Mouse (Mus musculus): ENCODE data around the gene Yrdc.

Yrdc gene

DNA sequence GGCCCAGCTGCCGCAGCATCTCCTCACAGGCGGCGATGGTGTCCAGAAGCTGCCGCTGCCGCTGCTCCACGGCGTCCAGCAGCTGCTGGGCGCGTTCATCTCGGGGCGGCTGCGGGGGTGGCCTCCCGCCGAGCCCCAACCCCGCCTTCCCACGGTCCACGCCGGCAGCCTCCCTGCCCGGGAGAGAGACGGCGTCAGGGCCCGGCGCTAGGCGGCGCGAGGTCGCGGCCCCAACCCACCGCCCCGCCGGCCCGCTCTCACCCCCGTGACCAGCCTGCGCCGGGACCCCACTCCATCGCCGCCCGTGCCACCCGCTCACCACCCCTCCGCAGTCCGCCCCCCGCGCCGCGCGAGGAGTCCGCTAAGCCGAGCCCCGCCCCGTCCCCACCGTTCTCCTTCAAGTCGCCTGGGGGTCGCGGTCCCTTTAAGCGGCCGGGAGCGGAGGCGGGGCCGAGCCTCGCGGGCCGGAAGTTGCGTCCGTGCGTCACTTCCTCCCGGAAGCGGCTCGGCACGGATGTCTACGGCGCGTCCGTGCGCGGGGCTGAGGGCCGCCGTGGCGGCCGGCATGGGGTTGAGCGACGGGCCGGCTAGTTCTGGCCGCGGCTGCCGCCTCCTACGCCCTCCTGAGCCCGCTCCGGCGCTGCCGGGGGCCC is at the start of gene Yrdc:
Gene Yrdc (plus strand): TSS at position 419 of the 653 bp plus-strand sequence.
- DNase-seq (ENCODE audit: low read depth in 2 of 2, low spot score in 2 of 2), result peak; percentile 87

DNA sequence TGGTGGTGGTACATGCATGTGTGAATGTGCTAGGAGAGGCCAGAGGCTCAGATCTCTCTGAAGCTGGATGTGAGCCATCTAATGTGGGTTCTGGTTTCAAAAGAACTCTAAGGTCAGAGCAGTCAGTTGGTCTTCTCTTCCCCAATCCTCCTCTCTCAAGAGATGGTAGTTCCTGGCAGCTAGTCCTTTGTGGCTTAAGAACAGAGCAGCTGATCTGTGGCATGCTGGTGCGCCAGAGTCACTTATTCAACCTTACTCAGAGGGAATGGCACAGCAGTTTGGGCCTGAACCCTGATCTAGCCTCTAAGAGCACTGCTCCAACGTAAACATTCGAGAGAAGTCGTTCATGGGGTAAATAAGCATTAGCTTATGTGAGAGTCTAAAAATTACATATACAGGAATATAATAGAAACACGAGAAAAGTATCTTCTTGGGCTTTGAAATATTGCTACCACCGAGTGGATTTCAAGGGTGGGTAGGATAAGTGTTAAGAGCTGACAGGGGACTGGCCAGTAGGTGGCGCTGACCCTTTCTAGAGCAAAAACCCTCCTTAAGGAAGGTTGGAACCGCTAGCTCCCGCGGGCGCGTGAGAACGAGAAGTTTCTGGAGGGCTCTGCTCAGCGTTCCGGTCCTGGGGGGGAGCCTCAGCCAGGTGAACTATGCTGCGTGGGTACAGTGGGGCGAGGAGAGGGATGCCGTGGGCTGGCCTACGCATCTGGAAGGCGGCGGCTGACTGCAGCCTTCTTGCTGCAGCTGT is 48.7 kb upstream of the Yrdc start, which contains the start of gene Mtf1:
Gene Mtf1 (plus strand): TSS at position 553 of the 757 bp plus-strand sequence.
- peak; percentile 76 to 86 for DNase-seq (ENCODE audit: low read depth in 2 of 2, low spot score in 2 of 2)

DNA sequence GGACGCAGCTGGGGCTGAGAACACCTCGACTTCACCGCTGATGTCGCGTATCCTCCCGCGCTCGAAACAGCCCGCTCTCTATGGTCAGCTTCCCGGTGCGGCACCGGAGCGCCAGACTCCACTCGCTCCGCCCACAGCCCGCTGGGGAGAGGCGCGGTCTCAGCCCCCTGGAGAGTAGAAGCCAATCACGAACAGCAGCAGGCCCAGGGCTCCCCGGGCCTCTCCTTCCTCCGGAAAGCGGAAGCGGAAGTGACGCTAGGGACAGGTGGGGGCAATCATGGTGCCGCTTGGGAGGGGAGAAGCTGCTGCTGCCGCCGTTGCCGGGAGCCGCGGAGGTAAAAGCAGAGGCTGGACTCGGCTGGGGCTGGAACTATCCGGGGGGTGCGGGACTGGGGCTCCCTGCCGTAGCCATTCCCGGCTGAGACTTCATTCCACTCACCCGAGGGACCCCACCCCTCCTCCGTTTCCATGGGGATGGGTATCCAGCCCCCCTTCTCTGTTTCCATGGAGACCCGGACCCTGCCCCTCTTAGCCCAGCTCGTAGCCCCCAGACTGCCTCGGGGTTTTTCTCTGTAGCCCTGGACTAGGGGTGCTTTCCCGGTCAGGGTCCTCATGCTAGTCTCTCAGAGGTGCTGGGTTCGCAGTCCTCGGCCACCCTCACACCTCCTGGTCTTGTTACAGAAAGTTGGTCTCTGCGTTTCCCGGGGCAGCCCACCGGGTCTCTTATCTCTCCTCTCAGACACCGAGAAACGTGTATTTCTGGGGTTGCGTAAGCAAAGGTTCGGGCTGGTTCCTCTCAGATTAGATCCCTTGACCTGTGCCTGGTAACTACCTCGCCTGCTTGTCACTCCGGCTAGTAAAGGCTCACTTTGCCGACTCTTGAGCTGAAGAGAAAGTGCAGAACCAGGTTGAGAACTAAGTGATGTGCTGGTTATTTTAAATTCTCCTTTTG is 47.9 kb upstream of the Yrdc start:
- peak; percentile 97 for DNase-seq (ENCODE audit: low read depth in 2 of 2, low spot score in 2 of 2)

DNA sequence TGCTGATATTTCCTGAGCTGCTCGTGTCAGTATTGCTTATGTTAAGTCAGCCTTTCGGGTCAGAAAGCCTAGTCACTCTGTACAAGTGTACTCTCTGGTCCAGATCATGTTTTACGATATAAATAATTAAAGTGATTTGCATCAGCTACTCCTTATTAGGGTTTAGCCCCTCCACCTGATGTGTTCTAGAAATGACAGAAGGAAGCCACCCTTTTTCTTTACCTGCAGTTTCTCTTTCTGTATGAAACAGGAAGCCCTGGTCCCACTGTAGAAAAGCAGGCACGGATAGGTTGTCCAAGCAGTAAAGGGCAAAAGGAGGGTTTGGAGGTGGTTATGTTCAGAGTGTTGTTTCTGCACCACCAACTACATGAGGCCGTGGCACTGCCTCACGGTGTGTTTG is 47.1 kb upstream of the Yrdc start:
- DNase-seq (ENCODE audit: low read depth in 2 of 2, low spot score in 2 of 2), result no peak

DNA sequence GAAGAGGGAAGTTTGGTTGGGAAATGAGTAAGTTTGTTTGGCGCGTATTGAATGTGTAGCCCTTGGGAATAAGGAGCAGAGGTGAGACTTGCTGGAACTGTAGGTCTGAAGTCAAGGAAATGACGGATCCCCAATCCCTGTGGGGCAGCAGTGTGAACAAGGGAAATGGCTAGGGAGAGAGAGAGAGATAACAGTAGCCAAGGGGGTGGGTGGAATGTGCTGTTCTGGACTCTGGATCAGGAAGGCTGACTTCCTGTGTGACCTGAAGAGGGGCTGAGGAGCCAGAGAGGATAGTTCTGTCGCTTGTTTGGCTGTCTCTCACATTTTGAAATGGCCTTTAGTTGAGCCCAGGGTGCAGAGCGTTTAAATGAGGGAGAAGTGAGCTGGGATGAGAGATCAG is 42.0 kb upstream of the Yrdc start:
- DNase-seq (ENCODE audit: low read depth in 2 of 2, low spot score in 2 of 2), result no peak

DNA sequence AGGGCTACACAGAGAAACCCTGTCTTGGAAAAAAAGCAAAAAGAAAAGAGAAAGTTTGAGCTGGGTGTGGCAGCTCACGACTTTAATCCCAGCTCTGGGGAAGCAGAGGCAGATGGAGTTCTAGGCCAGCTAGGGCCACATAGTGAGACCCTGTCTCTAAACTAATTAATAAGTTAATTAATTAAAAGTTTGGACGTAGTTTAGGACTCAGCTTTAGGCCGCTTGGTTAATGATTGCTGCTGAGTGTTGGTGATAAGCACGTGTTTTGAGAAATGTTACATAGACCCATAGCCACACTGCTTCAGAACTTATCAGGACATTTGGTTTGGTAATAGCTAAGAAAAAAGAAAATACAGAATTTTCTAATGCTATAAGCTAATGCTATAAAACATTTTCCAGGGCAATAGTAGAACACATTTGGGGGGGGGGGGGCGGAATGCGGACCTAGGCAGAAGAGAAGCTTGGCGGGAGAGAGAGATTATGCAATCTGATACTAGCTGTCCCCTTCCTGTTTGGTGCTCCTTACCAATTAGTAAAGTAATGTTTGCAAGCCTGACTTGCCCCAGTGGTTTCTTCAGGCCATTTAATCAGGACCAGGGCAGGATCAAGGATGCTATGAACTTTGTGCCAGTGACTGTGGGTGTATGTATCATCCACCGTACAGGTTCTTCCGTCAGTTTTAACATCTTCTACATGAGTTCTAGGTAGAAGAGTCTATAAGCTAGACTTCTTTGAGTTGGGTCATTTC is 41.2 kb upstream of the Yrdc start:
- DNase-seq (ENCODE audit: low read depth in 2 of 2, low spot score in 2 of 2), result no peak

DNA sequence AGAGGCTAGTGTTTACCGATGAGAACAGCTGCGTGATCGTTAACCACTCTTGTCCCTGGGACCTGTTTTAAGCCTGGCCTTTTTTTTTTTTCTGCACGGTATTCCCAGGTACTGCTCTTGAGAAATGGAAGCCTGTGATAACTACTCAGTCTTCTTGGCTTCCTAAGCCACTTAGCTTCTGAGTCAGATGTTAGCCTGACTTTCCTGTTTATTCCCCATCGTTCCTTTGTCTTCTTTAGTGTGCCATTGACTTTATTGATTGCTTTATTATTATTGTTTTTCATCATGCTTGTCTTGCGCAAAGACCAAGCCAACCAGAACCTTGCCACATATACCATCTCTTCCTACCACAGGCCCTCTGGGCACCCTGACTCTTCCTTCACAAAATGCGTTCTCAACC is 40.4 kb upstream of the Yrdc start:
- no peak for DNase-seq (ENCODE audit: low read depth in 2 of 2, low spot score in 2 of 2)

DNA sequence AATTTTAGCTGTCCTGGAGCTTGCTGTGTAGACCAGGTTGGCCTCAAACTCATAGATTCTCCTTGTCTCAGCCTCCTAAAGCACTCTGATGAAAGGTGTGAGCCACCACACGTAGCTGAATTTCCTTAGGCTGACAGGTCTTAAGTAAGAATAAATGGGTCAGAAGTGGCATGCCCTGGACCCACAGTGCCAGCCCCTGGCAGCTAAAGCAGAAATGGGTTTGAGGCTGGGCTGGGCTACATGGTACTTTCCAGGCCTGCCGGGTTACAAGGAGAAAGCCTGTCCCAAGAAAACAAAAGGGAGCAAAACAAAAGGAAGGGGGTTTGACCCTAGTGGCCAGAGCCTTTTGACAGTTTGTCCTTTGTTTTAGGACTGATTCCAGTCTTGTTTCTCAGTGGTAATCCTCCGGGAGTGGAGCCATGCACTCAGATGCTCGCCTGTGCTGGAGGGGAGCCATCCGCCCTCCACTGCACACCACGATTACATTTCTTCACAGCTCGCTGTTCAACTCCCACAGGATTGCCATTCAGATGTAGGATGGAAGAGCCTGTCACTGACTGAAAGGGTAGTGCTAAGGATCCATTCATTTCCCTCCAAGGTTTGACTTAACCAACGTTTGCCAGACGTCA is 39.0 kb upstream of the Yrdc start:
- DNase-seq (ENCODE audit: low read depth in 2 of 2, low spot score in 2 of 2), result no peak

DNA sequence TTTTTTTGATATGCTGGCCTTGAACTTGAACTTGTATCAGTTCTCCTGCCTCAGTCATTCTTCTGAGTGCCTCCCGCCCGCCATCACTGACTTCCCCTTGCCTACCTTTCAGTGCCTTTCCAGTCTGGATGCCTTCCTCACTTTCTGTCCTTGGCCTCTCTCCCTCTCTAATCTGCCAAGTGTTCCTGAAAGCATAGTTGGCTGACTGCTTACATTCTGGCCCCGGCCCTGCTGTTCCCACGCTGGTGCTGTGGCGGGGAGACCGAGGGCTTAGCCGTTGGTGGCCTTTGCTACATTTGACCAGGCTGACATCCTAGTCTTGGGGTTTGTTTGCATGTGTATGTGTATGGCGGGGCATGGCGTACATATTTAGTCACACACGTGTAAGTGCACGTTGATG is 34.6 kb upstream of the Yrdc start:
- no peak for DNase-seq (ENCODE audit: low read depth in 2 of 2, low spot score in 2 of 2)

DNA sequence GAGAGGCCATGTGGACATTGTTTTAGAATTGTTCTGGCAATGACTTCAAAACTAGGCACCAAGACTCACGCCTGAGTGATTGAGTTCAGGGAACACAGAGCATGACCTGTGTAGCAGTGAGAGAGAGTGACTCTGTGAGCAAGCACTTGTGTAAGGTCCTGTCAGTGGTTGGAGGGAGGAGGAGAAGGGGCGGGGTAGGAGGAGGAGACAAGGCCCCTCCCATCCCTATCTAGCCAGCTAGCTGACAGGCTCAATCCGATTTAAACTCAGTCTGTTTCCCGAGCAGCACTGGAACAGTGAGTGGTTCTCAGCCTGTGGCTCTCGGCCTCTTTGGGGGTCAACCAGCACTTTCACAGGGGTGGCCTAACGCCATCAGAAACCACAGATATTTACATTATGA is 32.7 kb upstream of the Yrdc start:
- DNase-seq (ENCODE audit: low read depth in 2 of 2, low spot score in 2 of 2), result no peak

DNA sequence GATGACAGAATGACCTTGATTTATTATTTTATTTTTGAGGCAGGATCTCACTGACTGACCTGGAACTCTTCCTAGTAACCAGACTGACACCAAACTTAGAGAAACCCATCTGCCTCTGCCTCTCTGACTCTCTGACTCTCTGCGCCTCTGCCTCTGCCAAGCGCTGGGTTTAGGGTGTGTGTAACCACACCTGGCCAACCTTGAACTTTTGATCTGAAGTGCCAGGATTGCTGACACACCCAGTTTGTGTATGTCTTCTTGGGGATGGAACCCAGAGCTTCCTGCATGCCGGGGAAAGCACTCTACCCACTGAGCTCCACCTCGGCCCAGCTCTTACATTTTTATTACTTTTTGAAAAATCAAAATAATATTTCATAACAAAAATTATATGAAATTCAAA is 31.6 kb upstream of the Yrdc start:
- DNase-seq (ENCODE audit: low read depth in 2 of 2, low spot score in 2 of 2), result no peak

DNA sequence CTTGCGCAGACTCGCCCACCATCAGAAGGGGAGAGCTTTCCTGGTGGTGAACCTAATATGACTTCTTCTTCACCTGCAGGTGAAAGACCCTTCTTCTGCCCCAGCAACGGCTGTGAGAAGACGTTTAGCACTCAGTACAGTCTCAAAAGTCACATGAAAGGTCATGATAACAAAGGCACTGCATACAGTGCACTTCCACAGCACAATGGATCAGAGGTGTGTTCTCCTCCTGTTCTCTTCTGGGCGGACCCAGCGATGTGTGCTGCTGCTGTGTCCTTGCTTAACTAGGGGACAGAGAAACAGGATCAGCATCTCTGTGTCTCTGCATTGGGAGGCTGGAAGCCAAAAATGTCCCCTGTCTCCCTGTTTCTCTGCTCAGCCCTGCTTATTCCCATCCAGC is 25.5 kb upstream of the Yrdc start:
- DNase-seq (ENCODE audit: low read depth in 2 of 2, low spot score in 2 of 2), result no peak

DNA sequence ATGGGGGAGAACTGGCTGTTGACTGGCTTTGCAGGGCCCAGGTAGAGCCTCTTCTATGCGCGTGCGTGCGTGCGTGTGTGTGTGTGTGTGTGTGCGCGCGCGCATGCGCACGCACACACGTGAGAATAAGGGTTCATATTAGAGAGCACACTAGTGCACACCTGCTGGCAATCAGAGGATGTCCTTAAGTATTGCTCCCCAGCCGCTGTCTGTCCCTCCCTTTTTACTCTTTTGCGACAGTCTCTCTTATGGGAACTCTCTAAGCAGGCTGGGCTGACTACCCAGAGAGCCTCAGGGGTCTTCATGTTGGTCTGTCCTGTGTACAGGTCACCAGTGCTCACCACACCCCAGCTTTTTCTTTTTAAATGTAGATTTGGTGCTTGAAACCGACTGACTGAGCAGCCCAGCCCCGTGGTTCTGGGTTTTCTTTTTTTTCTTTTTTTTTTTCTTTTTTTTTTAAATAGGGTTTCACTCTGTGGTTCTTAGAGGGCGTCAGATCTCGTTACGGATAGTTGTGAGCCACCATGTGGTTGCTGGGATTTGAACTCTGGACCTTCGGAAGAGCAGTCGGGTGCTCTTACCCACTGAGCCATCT is 25.0 kb upstream of the Yrdc start:
- DNase-seq (ENCODE audit: low read depth in 2 of 2, low spot score in 2 of 2), result no peak

DNA sequence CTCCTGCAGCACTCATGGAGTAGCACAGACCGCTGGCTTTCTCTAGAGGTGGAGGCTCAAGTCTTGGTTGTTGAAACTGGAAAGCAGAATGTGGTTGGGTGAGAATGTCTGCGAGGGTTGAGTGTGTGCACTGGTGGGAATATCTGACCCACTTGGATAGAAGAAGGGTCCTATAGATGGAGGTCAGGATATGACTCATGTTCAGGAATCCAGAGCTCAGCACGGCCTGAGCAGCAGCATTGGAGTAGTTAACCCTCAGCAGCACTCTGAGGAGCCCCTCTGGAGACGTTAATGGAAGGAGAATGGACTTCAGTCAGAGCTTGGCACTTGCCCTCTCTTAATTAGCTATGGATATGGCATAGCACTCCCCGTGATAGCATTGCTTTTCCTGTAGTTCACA is 20.8 kb upstream of the Yrdc start:
- DNase-seq (ENCODE audit: low read depth in 2 of 2, low spot score in 2 of 2), result no peak

DNA sequence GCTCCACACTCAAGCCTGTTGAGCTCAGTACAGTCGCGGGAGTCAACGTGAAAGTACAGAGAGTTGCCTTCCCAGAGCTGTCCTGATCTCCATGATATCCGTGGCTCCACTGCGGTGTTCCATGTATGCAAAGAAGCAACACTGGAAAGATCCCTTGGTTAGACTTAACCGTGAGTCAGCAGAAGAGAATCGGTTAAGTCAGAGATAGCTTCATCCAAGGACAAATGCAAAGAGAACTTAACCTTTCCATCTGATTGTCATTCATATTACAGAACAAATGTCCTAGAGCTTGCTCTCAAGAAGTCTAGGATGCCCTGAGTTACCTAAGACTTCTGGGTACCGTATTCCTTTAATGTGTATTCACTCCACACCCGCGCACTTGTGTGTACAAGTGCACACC is 17.7 kb upstream of the Yrdc start:
- no peak for DNase-seq (ENCODE audit: low read depth in 2 of 2, low spot score in 2 of 2)

DNA sequence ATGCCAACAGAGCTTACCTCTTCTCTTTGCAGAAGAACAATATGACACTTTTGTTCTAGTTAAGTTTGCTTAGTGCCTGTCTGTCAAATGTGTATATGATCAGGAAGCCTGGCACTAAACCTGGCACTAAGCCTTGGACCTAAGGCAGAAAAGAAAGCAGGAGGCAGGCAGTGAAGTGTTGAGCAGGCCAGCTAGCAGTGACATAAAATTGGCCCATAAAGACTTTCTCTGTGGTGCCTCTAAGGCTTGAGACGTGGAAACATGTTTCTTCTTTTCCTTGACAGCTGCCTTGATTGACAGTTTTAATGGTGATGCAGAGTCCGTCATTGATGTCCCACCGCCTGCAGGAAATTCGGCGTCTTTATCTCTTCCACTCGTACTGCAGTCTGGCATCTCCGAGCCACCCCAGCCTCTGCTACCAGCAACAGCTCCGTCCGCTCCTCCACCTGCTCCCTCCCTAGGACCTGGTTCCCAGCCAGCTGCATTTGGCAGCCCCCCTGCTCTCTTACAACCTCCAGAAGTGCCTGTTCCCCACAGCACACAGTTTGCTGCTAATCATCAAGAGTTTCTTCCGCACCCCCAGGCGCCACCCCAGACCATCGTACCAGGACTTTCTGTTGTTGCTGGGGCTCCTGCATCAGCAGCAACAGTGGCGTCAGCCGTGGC is 12.3 kb upstream of the Yrdc start:
- DNase-seq (ENCODE audit: low read depth in 2 of 2, low spot score in 2 of 2), result no peak

DNA sequence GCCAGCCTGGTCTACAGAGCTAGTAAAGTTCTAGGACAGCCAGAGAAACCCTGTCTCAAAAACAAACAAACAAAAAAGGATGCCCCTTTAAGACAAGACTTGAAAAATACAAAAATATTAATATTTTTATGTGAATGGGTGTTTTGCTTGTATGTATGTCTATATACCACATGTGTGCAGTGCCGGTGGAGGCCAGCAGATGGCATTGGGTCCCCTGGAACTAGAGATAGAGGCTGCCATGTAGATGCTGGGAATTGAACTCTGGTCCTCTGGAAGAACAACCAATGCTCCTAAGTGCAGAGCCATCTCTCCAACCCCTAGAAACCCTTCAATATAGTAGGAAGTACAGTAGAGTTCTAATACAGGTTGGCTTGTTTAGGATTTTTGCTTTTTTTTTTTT is 9.5 kb upstream of the Yrdc start:
- DNase-seq (ENCODE audit: low read depth in 2 of 2, low spot score in 2 of 2), result no peak

DNA sequence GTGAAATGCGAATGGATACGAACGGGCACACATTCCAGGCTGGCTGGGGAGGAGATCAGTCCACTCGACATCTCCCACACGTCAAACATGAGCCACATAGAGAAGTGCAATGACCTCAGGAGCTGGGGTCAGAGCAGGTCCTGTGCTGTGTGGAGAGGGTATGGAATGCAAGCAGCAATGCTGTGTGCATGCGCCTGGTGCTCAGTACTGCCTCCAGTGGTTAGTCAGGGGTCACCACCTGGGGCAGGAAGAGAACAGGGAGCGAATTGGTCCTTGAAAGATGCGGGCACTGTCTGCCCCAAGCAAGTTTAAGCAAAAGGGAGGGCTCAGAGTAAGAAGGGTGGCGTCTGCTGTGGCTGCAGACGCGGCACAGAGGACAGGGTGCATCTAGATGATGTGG is 7.0 kb upstream of the Yrdc start:
- peak in 1 of 2 experiments; percentile 40 for DNase-seq (ENCODE audit: low read depth in 2 of 2, low spot score in 2 of 2)

DNA sequence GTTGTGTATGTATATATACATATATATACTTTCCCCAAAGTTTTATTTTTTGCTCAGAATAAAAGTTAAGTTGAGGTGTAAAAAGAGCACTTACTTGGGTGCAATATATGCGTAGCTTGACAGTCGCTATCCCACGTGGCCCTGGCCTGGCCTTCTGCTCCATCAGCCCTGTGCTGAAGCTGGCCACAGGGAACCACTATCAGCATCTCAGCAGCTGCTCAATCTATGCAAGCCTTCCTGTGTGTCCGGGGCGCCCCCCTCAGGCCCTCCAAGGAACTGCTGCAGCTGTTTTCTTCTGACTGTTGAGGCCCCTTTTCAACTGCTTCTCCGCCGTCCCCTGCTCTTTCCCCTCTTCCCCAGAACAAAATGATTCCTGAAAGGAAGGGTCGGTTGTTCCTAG is 2.9 kb upstream of the Yrdc start:
- DNase-seq (ENCODE audit: low read depth in 2 of 2, low spot score in 2 of 2), result peak; percentile 78 to 85
